Mouse (Mus musculus) cerebellum, adult 2 months (tissue): ENCODE measurements around the gene Fbxl17.

Experiments used
- CTCF ChIP-seq: fragments of 200-500 bp; IDR thresholded peaks from 2 replicates; pipeline ENCODE4 v1.5.1; 2011; ENCODE audit warnings: low read depth, mild to moderate bottlenecking, control low read depth, low read length, moderate library complexity, borderline replicate concordance; ENCODE audit not compliant: insufficient read depth
- POLR2A ChIP-seq: fragments of 200-500 bp; IDR thresholded peaks from 2 replicates; pipeline ENCODE4 v1.6.1; 2011; ENCODE audit warnings: low read length, control low read depth, borderline replicate concordance; ENCODE audit not compliant: insufficient read depth

- no peak for TF ChIP-seq CTCF
- no peak for TF ChIP-seq POLR2A
Measured at GRCm38 (mm10) chr17:63342440-63342839, 157.4 kb downstream of the Fbxl17 start.
